Mouse (Mus musculus): ENCODE data around the gene Wdcp.
"Not testable (repeated sequence)": the region's sequence is repeated elsewhere in the genome, so short reads cannot be mapped to it uniquely, and the experiment has no call there.

Wdcp gene

GRCm38 (mm10) chr12:4842890-4843597, at the start of gene Wdcp:
Gene Wdcp (plus strand): TSS chr12:4843303.
- peak; percentile 58 for DNase-seq (ENCODE audit: extremely low spot score, low read depth, low spot score)

DNA sequence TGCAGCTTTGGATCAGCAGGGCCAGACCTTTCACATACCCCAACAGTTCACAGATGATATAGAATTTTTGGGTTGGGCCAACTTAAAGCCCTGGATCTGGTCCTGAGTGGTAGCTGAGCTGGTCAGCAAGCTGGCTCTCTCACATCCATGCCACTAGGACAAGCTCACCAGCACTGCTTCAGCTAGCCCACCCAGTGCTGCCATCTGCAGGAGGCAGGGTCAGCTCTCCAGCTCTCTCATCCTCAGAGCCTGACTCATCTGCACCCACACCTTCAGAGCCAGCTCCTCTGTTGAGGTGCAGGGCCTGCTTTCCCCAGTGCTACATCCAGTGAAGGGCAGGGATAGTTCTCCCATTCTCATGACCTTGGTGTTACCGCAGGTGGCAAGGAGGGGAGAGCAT, 49.4 kb upstream of the Wdcp start:
- DNase-seq (ENCODE audit: extremely low spot score, low read depth, low spot score): no peak

- not testable (repeated sequence) for DNase-seq (ENCODE audit: extremely low spot score, low read depth, low spot score)
These were observed 45.6 kb upstream of the Wdcp start for GRCm38 (mm10) chr12:4797471-4797870.

DNA sequence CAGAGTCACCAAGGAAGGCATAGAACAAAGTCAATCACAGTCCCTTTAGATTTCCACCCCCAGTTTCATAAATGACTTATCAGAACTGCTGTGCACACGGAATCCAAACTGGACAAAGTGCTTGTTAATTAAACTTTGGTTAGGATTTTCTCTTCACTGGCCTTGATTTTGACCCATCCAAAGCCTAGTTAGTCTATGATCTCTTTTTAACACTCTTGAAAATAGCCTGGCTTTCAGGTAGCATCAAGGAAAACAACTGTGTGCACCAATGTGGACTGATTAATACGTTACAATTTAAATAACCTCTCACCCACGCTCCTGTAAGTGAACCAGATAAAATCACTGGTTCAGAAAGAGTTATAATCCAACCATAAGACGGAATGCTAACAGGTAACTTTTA, 32.1 kb upstream of the Wdcp start:
- no peak for DNase-seq (ENCODE audit: extremely low spot score, low read depth, low spot score)

- DNase-seq (ENCODE audit: extremely low spot score, low read depth, low spot score): no peak
These were observed 31.4 kb upstream of the Wdcp start for GRCm38 (mm10) chr12:4811705-4812104.

DNA sequence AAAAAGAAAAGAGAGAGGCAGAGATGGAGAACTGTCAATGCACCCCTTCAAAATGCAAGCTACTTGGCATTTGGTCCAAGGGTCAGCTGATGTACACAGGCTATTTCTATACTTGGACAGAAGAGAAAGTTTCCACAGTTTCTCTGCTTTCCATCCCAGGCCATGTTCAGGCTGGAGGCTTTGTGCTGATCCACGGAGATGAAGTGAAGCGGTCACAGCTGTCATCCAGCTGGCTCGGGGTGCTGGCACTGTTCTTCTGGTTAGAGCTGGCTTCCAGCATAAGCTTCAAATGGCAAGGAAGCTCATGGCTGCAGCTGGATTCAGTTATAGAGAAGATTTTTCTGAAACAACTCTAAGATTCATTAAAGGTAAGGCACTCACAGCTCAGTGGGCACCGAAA, 29.5 kb upstream of the Wdcp start:
- DNase-seq (ENCODE audit: extremely low spot score, low read depth, low spot score): no peak

DNA sequence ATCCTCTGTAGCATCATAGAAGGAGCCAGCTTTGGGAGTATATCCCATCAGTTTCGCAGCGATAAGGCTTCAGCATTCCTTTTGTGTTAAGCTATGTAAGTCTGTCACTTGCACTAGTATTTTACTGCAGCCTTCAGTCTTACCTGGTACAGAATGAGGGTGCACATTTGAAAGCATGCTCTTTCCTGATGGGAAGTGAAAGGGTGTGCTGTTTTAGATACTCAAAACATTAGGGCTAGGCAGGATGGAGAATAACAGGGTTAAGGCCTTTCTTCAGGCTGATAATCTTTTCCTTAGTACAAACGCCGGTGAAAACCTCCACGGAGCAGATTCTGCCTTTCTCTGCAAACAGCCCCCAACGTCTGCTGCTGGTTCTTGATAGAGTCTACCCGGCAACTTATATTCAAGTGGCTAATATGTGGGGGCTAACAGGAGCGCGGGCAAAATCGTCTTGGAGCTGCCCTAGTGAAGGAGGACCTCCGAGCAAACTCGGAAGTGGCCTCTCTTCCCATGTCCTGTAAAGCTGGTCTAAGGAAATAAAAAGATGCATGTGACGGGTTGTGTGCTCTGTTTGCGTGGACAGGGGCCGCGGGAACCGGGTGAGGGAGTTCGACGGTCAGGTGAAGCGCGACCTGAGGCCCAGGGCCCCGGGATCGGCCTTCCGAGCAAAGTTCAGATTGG, 26.3 kb upstream of the Wdcp start:
- DNase-seq (ENCODE audit: extremely low spot score, low read depth, low spot score): no peak

GRCm38 (mm10) chr12:4817361-4818101, 25.6 kb upstream of the Wdcp start, which contains the start of gene Sf3b6:
Gene Sf3b6 (plus strand): TSS chr12:4817544.
- peak; percentile 85 for DNase-seq (ENCODE audit: extremely low spot score, low read depth, low spot score)

DNA sequence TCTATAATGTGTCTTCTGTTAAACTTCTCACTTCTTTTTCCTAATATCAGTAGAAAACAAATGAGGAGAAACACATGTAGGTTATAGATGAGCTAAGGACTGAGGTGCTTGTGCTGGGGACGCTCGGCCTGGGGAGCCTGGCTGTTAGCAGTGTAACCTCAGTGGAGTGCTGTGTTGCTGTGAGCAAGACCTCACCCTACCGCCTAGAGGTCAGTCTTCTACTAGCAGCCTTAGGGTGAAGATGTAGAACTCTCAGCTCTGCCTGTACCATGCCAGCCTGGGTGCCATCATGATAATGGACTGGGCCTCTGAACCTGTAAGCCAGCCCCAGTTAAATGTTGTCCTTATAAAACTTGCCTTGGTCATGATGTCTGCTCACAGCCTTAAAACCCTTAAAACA, 15.8 kb upstream of the Wdcp start:
- DNase-seq (ENCODE audit: extremely low spot score, low read depth, low spot score): no peak

DNA sequence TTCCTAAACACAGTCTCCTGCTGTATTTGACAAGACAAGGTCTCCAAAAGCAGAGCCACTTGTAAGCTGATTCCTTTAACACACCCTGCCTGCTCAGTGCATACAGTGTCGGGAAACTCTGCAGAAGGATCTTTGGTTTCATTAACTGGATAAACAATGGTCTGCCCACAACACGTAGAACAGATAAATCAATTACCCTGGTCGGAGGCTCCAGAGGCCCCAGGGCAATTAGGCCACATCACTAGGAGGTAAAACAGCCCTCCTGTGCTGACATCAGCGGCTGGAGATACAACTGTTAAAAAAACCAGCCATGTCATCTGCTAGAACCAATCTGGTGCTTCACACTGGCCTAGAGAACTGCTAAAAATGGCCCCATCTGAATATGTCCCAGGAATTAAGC, 6.1 kb upstream of the Wdcp start:
- DNase-seq (ENCODE audit: extremely low spot score, low read depth, low spot score): no peak

DNA sequence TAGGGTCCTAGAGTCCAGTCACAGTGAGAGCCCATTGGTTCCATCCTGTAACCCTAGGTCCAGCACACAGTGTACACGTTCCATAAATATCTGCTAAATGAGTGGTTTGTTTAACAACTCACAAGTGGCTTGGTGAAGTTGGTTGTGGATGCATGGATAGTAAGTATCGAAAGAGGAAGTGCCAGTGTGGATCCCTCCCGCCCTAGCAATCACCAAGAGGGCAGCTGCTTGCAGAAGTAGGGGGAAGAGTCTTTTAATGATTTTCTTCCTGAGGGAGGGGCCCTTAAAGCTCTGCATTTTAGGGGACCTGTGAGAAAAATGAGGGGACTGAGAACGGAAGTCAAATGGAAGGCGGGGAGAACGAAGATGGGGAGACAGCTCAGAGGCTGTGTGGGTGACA, 3.1 kb upstream of the Wdcp start:
- no peak for DNase-seq (ENCODE audit: extremely low spot score, low read depth, low spot score)

DNA sequence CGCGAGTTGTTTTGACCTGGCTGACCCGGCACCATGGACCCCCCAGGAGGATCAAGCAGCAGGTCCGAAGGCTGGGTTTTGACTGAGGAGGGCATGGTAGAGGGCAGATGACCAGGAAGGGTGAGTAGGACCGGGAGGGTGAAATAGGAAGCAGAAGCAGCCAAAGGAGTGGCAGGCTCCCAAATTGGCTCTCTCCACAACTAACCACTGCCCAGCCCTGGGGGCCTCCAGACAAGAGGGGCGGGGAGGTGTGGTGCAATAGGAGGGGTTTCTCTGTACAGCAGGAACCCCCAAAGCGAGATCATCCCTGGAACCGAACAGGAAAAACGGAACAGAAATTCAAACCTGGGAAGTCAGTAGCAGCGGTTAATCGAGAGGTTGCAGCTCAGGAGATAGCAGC, 2.4 kb upstream of the Wdcp start:
- no peak for DNase-seq (ENCODE audit: extremely low spot score, low read depth, low spot score)

- DNase-seq (ENCODE audit: extremely low spot score, low read depth, low spot score): no peak
These were observed 1.7 kb upstream of the Wdcp start, which contains the start of gene Fkbp1b for GRCm38 (mm10) chr12:4841392-4841887. Gene Fkbp1b (minus strand): TSS chr12:4841591.

- no peak for DNase-seq (ENCODE audit: extremely low spot score, low read depth, low spot score)
These were observed 647 bp upstream of the Wdcp start for GRCm38 (mm10) chr12:4842456-4842855.

DNA sequence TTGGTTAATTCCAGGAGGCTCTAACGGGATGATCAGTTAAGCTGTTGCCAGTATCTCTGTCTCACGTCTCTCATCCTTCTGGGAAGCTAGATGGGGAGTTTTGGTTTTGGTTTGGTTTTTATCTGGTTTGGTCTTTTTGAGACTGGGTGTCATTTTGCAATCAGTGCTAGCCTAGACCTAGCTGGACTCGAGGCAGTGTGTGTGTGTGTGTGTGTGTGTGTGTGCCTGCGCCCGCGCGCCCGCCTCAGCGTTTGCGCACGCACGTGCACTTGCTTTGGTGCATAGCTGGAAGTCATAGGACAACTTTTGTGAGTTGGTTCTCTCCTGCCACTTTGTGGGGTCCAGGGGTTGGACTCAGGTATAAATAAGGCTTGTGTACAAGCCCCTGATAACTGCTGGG, 638 bp downstream of the Wdcp start:
- no peak for DNase-seq (ENCODE audit: extremely low spot score, low read depth, low spot score)

- no peak for DNase-seq (ENCODE audit: extremely low spot score, low read depth, low spot score)
These were observed 13.1 kb downstream of the Wdcp start for GRCm38 (mm10) chr12:4856160-4856559.

- DNase-seq (ENCODE audit: extremely low spot score, low read depth, low spot score): no peak
These were observed 13.7 kb downstream of the Wdcp start for GRCm38 (mm10) chr12:4856834-4857233.

GRCm38 (mm10) chr12:4859241-4859914, 16.3 kb downstream of the Wdcp start:
- DNase-seq (ENCODE audit: extremely low spot score, low read depth, low spot score): no peak

DNA sequence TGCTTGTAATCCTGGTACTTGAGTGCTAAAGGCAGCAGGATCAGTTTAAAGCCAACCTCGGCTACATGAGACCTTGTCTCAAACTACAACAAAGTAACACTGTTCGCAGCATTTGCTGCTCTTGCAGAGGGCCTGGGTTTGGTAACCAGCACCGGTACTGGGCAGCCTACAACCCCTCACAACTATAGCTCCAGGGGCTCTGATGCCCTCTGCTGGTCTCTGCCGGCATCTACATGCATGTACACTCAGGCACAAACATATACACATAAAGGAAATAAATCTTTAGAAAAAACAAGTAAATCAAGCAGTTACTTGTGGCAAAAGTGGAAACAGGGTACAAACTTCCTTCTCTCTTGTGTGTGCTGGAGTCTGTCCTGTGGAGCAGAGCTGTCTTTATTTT, 19.6 kb downstream of the Wdcp start:
- no peak for DNase-seq (ENCODE audit: extremely low spot score, low read depth, low spot score)

- DNase-seq (ENCODE audit: extremely low spot score, low read depth, low spot score): no peak
These were observed 20.7 kb downstream of the Wdcp start for GRCm38 (mm10) chr12:4863654-4864337.

DNA sequence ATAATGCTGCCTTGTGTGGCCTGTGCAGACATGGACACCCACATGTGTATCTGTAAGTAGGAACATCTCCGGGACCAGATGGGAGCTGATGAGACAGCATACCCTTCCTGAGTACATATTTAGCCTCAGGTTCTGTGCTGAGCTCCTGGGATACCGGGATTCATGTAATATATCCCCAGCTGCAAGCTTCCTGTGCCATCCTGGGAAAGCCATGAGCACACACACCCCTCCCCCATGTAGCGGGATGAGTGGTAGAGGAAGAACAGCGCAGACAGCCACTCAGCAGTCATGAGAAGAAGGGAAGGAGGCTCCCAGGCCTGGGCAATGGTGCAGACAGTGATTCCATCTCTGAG, 21.2 kb downstream of the Wdcp start:
- no peak for DNase-seq (ENCODE audit: extremely low spot score, low read depth, low spot score)

Data from hindlimb bud, embryonic 11.5 days (tissue).